Mouse (Mus musculus): ENCODE results near the gene Olfr735. TPM values are rescaled to one million over a fixed set of nuclear protein-coding genes. Genes with fewer than 3 reads are reported as not detected.

Olfr735 gene
- not detected in 2 replicates for polyA plus RNA-seq (2012; ENCODE audit: insufficient read depth, insufficient read length, missing spikeins)

GRCm38 (mm10) chr14:50348796-50349195, at the start of gene Olfr735:
Gene Olfr735, minus strand, starts transcription at chr14:50348872.
- Histone ChIP-seq H3K27ac (replicated peaks; ENCODE audit: low read depth, low read length) (no peak within 1 kb of the TSS), H3K4me3 (ENCODE audit: insufficient read depth, low read depth, low read length) (no peak within 1 kb of the TSS)

GRCm38 (mm10) chr14:50380863-50381262, 32.2 kb upstream of the Olfr735 start, which contains the start of gene Olfr736:
Gene Olfr736, plus strand, starts transcription at chr14:50381163.
- H3K4me1 ChIP-seq (ENCODE audit: control insufficient read depth, insufficient read depth, insufficient read length, low read length): peaks cover 2% of the 10 kb centered on the region; the same call in 1 of the 2 replicates
- peak within 1 kb of the TSS; percentile 44 for H3K4me3 ChIP-seq (ENCODE audit: insufficient read depth, low read depth, low read length)
- H3K27ac ChIP-seq (replicated peaks; ENCODE audit: low read depth, low read length): peak within 1 kb of the TSS; percentile 87

More at GRCm38 (mm10) chr14:50348796-50349195, at the start of gene Olfr735:
- H3K4me1 ChIP-seq (ENCODE audit: control insufficient read depth, insufficient read depth, insufficient read length, low read length): no peaks in the 10 kb centered on the region

GRCm38 (mm10) chr14:50363561-50363960, 14.9 kb upstream of the Olfr735 start:
- H3K27ac ChIP-seq (replicated peaks; ENCODE audit: low read depth, low read length): no peak overlapping the region
- no peaks in the 10 kb centered on the region for H3K4me1 ChIP-seq (ENCODE audit: control insufficient read depth, insufficient read depth, insufficient read length, low read length)
- no peak overlapping the region for H3K4me3 ChIP-seq (ENCODE audit: insufficient read depth, low read depth, low read length)

DNA sequence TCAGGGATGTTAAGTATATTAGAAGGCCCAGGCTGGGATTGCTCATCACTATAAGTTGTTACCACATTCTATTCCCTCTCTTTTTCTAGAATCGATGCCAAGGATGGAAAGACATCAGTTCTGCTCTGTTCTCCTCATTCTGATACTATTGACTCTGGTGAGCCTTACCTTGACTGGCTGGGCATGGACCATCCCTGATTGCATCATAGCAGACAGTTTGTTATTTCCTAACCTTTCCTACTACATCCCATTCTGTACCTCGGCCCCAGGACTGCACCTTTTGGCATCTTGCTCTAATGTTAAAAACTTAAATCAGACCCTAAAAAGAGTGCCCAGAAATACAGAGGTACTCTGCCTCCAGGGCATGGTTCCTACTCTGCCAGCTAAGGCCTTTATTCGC, 11.8 kb upstream of the Olfr735 start:
- H3K27ac ChIP-seq (replicated peaks; ENCODE audit: low read depth, low read length): no peak overlapping the region
- no peak overlapping the region for H3K4me3 ChIP-seq (ENCODE audit: insufficient read depth, low read depth, low read length)
- H3K4me1 ChIP-seq (ENCODE audit: control insufficient read depth, insufficient read depth, insufficient read length, low read length): no peaks in the 10 kb centered on the region

DNA sequence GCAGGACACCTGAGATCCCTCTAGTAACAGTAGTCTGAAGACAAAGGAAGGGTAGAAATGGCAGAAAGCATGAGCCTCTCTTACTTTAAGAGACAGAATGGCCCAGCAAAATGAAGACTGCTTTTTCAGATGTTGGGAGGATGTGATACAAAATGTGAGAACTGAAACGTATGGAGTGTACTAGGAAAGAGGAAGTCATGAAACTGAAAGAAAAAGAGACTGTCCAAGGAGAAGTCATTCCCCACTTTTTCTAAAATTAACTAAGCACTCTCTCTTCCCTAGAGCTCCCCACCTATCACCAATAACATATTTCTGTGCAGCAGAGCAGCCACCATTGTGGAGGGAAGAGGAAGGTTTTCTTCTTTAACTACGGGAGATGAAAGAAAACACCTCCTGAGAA, 8.9 kb upstream of the Olfr735 start, which contains the start of gene Tlr11:
TSS of gene Tlr11 (plus strand) at position 322 of the 400 bp plus-strand sequence.
- Histone ChIP-seq H3K27ac (replicated peaks; ENCODE audit: low read depth, low read length) (peak within 1 kb of the TSS; percentile 17; the same call in 1 of the 2 replicates), H3K4me3 (ENCODE audit: insufficient read depth, low read depth, low read length) (no peak within 1 kb of the TSS), H3K4me1 (ENCODE audit: control insufficient read depth, insufficient read depth, insufficient read length, low read length) (no peaks in the 10 kb centered on the region)

DNA sequence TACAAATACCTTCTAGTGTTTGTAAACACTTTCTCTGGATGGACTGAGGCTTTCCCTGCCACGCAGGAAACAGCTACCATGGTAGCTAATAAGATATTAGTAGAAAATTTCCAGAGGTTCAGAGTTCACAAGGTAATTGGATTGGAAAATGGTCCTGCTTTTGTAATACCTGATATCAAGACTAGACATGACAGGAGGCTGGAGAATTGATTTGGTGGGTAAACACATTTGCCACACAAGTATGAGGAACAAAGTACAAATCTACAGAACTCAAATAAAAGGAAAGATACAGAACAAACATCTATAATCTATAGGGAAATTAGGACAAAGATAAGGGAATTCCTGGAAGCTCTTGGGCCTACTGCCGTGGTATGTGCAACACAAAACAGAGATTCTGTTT, 8.1 kb upstream of the Olfr735 start:
- H3K4me1 ChIP-seq (ENCODE audit: control insufficient read depth, insufficient read depth, insufficient read length, low read length): no peaks in the 10 kb centered on the region
- no peak overlapping the region for H3K27ac ChIP-seq (replicated peaks; ENCODE audit: low read depth, low read length)
- H3K4me3 ChIP-seq (ENCODE audit: insufficient read depth, low read depth, low read length): no peak overlapping the region

GRCm38 (mm10) chr14:50352438-50352837, 3.8 kb upstream of the Olfr735 start:
- Histone ChIP-seq H3K4me1 (ENCODE audit: control insufficient read depth, insufficient read depth, insufficient read length, low read length) (no peaks in the 10 kb centered on the region), H3K27ac (replicated peaks; ENCODE audit: low read depth, low read length) (no peak overlapping the region), H3K4me3 (ENCODE audit: insufficient read depth, low read depth, low read length) (no peak overlapping the region)

DNA sequence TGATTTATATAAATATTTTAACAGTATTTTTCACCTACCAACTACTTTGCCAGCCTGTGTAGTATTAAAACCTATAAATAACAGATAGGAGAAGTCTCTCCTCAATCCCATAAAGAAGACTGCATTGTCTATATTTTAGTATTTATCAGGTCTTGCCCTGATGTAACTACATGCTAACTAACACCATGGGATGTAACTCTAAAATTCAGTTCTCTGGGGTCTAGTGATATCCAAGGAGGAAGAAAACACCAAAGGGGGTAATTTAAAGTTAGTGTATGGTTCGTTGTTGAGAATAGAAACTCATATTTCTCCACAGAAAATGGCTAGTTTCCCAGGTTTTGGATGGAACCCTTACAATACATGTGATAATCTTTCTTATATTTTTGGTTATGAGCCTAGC, 22.0 kb downstream of the Olfr735 start, which contains the start of gene Olfr734:
TSS of gene Olfr734 (minus strand) at position 101 of the 400 bp plus-strand sequence.
- no peak within 1 kb of the TSS for H3K27ac ChIP-seq (replicated peaks; ENCODE audit: low read depth, low read length)
- H3K4me3 ChIP-seq (ENCODE audit: insufficient read depth, low read depth, low read length): no peak within 1 kb of the TSS
- H3K4me1 ChIP-seq (ENCODE audit: control insufficient read depth, insufficient read depth, insufficient read length, low read length): no peaks in the 10 kb centered on the region

- no peaks in the 10 kb centered on the region for H3K4me1 ChIP-seq (ENCODE audit: control insufficient read depth, insufficient read depth, insufficient read length, low read length)
- H3K27ac ChIP-seq (replicated peaks; ENCODE audit: low read depth, low read length): no peak within 1 kb of the TSS
- H3K4me3 ChIP-seq (ENCODE audit: insufficient read depth, low read depth, low read length): no peak within 1 kb of the TSS
Observed at GRCm38 (mm10) chr14:50301422-50301821, 47.2 kb downstream of the Olfr735 start, which contains the start of gene Olfr733. Gene Olfr733, minus strand, starts transcription at chr14:50301522.

Other genes with a start within 250 kb of the Olfr735 start
- not detected in 2 replicates for gene Olfr727, start 225.7 kb downstream of the Olfr735 start, polyA plus RNA-seq (2012; ENCODE audit: insufficient read depth, insufficient read length, missing spikeins)
- gene Olfr728, start 206.2 kb downstream of the Olfr735 start, polyA plus RNA-seq (2012; ENCODE audit: insufficient read depth, insufficient read length, missing spikeins): not detected in 2 replicates
- not detected in 2 replicates for gene Olfr729, start 196.0 kb downstream of the Olfr735 start, polyA plus RNA-seq (2012; ENCODE audit: insufficient read depth, insufficient read length, missing spikeins)
- gene Olfr730, start 160.7 kb downstream of the Olfr735 start, polyA plus RNA-seq (2012; ENCODE audit: insufficient read depth, insufficient read length, missing spikeins): not detected in 2 replicates
- not detected in 2 replicates for gene Olfr731, start 107.0 kb downstream of the Olfr735 start, polyA plus RNA-seq (2012; ENCODE audit: insufficient read depth, insufficient read length, missing spikeins)
- not detected in 2 replicates for gene Olfr732, start 64.7 kb downstream of the Olfr735 start, polyA plus RNA-seq (2012; ENCODE audit: insufficient read depth, insufficient read length, missing spikeins)
- not detected in 2 replicates for gene Olfr733, start 47.4 kb downstream of the Olfr735 start, polyA plus RNA-seq (2012; ENCODE audit: insufficient read depth, insufficient read length, missing spikeins)
- not detected in 2 replicates for gene Olfr734, start 22.1 kb downstream of the Olfr735 start, polyA plus RNA-seq (2012; ENCODE audit: insufficient read depth, insufficient read length, missing spikeins)
- not detected in 2 replicates for gene Tlr11, start 9.0 kb upstream of the Olfr735 start, polyA plus RNA-seq (2012; ENCODE audit: insufficient read depth, insufficient read length, missing spikeins)
- gene Olfr736, start 32.3 kb upstream of the Olfr735 start, polyA plus RNA-seq (2012; ENCODE audit: insufficient read depth, insufficient read length, missing spikeins): not detected in 2 replicates
- gene Olfr738, start 58.7 kb upstream of the Olfr735 start, polyA plus RNA-seq (2012; ENCODE audit: insufficient read depth, insufficient read length, missing spikeins): not detected in 2 replicates
- not detected in 2 replicates for gene Olfr739, start 69.8 kb upstream of the Olfr735 start, polyA plus RNA-seq (2012; ENCODE audit: insufficient read depth, insufficient read length, missing spikeins)
- not detected in 2 replicates for gene Olfr740, start 96.7 kb upstream of the Olfr735 start, polyA plus RNA-seq (2012; ENCODE audit: insufficient read depth, insufficient read length, missing spikeins)
- not detected in 2 replicates for gene Olfr741, start 123.9 kb upstream of the Olfr735 start, polyA plus RNA-seq (2012; ENCODE audit: insufficient read depth, insufficient read length, missing spikeins)
- not detected in 2 replicates for gene Olfr742, start 154.7 kb upstream of the Olfr735 start, polyA plus RNA-seq (2012; ENCODE audit: insufficient read depth, insufficient read length, missing spikeins)
- not detected in 2 replicates for gene Olfr743, start 173.0 kb upstream of the Olfr735 start, polyA plus RNA-seq (2012; ENCODE audit: insufficient read depth, insufficient read length, missing spikeins)